Mouse (Mus musculus) heart, embryonic 15.5 days (tissue): ENCODE data around the gene Tmem234. TPM values are rescaled to one million over a fixed set of nuclear protein-coding genes. Genes with fewer than 3 reads are reported as not detected.

Experiments
- ATAC-seq: fragments of 200-750 bp; cut with Nextera tagmentation; replicated peaks from 2 replicates; pipeline ENCODE4 v1.8.0; 2017; ENCODE audit warnings: low read depth, moderate TSS enrichment; ENCODE audit not compliant: insufficient number of reproducible peaks, insufficient read depth, low FRiP score
- H3K27ac ChIP-seq: fragments of 300-500 bp; sonication (generic); 2 replicates; pipeline ENCODE4 v1.5.1; 2015; ENCODE audit warnings: mild to moderate bottlenecking, inconsistent platforms
- H3K27me3 ChIP-seq: fragments of 300-500 bp; sonication (generic); 2 replicates; pipeline ENCODE4 v1.6.1; 2015; ENCODE audit warnings: inconsistent platforms
- H3K36me3 ChIP-seq: fragments of 300-500 bp; sonication (generic); 2 replicates; pipeline ENCODE4 v1.6.1; 2015; ENCODE audit warnings: mild to moderate bottlenecking, inconsistent platforms
- H3K4me1 ChIP-seq: fragments of 300-500 bp; sonication (generic); replicated peaks from 2 replicates; pipeline ENCODE4 v1.6.1; 2015; ENCODE audit warnings: inconsistent platforms
- H3K4me2 ChIP-seq: fragments of 300-500 bp; sonication (generic); 2 replicates; pipeline ENCODE4 v1.6.1; 2015; ENCODE audit warnings: inconsistent platforms, mild to moderate bottlenecking, moderate library complexity
- H3K4me3 ChIP-seq: fragments of 300-500 bp; sonication (generic); 2 replicates; pipeline ENCODE4 v1.5.1; 2015; ENCODE audit warnings: mild to moderate bottlenecking, inconsistent platforms
- H3K9ac ChIP-seq: fragments of 300-500 bp; sonication (generic); 2 replicates; pipeline ENCODE4 v1.6.1; 2015; ENCODE audit warnings: mild to moderate bottlenecking, inconsistent platforms
- H3K9me3 ChIP-seq: fragments of 300-500 bp; sonication (generic); replicated peaks from 2 replicates; pipeline ENCODE4 v1.6.1; 2016; ENCODE audit warnings: inconsistent platforms
- WGBS: fragments of 180-500 bp; shearing (Covaris S2); methylation state at CpG from one replicate; pipeline ENCODE4 v1.1.7; 2015; ENCODE audit warnings: mixed read lengths; 5-methylcytosine and 5-hydroxymethylcytosine counted together
- polyA plus RNA-seq: library from polyadenylated mRNA; unstranded; fragments of >200 nt; fragmentation: Nextera tagmentation; extraction: Ambion mirVana; gene quantifications from 2 replicates; pipeline ENCODE4 v1.2.1, GENCODE M21; 2015

The Tmem234 gene
- polyA plus RNA-seq, 1 experiment from 2014 or later = 136 TPM

DNA sequence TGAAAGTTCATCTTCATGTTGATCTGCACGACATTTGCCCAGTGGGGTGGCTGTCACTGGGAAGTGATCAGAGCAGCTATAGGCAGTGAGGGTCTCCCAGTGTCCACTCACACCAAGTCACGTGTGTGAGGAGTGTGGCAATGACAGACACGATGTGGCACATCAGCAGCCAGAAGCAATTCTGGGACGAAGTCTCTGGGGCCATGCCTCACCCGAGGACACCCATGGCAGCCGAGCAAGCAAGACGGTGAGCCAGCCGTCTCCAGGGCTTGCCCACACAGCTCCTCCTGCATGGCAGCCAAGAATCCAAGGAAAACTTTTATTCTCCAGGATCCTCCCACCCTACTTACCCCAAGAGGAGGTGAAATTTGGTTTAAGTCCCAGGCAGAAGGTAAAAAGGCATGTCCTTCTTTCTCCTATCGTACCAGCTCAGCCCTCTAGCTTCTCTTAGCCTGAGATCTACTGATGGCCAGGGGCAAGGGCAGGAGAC is 15.4 kb downstream of the Tmem234 start:
- Histone ChIP-seq H3K27me3 (no peaks in the 10 kb centered on the region), H3K27ac (no peak overlapping the region), H3K9me3 (no peaks in the 10 kb centered on the region), H3K4me3 (no peak overlapping the region), H3K4me1 (peaks cover 33% of the 10 kb centered on the region), H3K36me3 (peaks cover 13% of the 10 kb centered on the region), H3K9ac (no peak overlapping the region), H3K4me2 (no peak overlapping the region)
- WGBS = 84% methylated on average over 9 of the region's 9 CpGs
- ATAC-seq = no peak

DNA sequence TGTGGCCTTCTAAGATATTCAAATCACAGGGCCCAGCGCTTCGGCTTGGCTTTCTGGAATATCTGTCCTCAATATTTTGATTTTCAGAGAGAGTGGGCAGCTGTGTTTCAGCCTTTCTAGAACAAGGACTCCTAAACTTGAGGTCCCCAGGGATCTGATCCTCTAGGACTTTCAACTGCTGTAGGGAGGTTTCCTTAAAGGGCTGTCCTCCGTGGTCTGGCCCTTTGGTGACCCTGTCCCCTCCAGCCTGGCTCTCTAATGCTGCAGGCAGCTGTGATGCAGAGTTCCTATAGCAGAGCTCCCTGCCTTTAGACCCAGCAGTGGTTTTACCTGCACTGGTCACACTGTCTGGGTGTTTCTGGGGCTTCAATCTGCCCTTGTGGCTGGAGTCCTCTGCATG is 16.2 kb downstream of the Tmem234 start:
- Histone ChIP-seq H3K4me1 (peaks cover 38% of the 10 kb centered on the region), H3K4me3 (no peak overlapping the region), H3K27ac (no peak overlapping the region), H3K27me3 (no peaks in the 10 kb centered on the region), H3K9ac (no peak overlapping the region), H3K36me3 (peaks cover 13% of the 10 kb centered on the region), H3K9me3 (no peaks in the 10 kb centered on the region), H3K4me2 (no peak overlapping the region)
- 93% methylated on average over 3 of the region's 3 CpGs for WGBS
- no peak for ATAC-seq

DNA sequence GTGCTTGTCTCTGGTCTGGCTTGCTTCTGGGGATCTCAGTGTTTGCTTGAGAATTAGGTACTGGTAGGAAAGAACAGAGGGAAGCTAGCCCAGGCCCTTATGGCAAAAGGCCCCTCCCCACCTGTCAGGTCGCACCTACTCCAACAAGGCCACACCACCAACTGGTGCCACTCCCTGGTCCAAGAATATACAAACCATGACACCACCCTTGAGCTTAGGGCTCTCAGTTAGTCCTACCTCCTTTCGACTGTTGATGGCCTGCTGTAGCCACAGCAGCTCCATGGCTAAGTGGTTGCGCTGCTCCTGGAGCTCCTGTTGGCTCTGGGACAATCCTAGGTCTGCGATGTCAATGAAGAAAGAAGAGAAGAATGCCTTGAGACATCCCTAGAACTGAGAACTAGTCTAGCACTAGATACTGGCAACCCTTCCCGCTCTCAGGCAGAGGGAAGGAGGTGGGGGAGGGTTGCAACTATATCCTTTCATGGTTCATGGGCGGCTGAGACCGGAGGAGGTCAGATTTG is 16.7 kb downstream of the Tmem234 start:
- no peak for ATAC-seq

DNA sequence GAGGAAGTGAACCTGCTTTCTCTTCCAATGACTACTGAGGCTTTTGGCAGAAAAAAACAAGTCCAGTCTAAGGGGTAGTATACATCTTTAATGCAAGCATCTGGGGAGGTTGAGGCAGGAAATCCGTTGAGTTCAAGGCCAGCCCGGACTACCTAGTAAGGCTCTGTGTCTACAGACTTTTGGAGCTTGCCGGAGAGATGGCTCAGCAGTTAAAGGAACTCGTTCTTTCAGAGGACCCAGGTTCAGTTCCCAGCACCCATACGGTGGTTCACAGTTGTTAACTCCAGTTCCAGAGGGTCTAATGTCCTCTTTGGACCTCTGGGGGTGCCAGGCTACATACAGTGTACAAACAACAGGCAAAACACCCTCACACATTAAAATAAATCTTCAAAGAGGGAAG is 17.6 kb downstream of the Tmem234 start:
- Histone ChIP-seq H3K4me3 (peak overlapping the region; percentile 69), H3K36me3 (peaks cover 13% of the 10 kb centered on the region), H3K4me1 (peaks cover 52% of the 10 kb centered on the region), H3K9ac (peak overlapping the region; percentile 81), H3K4me2 (peak overlapping the region; percentile 85), H3K9me3 (no peaks in the 10 kb centered on the region), H3K27me3 (no peaks in the 10 kb centered on the region), H3K27ac (no peak overlapping the region)
- no peak for ATAC-seq
- 93% methylated on average over 5 of the region's 5 CpGs for WGBS

More for the DNA sequence above, 16.7 kb downstream of the Tmem234 start:
- 91% methylated on average over 7 of the region's 7 CpGs for WGBS
- Histone ChIP-seq H3K9me3 (no peaks in the 10 kb centered on the region), H3K4me1 (peaks cover 44% of the 10 kb centered on the region), H3K4me3 (no peak overlapping the region), H3K27me3 (no peaks in the 10 kb centered on the region), H3K4me2 (no peak overlapping the region), H3K27ac (no peak overlapping the region), H3K9ac (no peak overlapping the region), H3K36me3 (peaks cover 13% of the 10 kb centered on the region)

GRCm38 (mm10) chr4:129618786-129619691 is 18.6 kb downstream of the Tmem234 start, which contains the start of gene Iqcc:
TSS of gene Iqcc (minus strand) at chr4:129619099.
- peak within 1 kb of the TSS; percentile 69 for H3K4me3 ChIP-seq
- ATAC-seq = peak; percentile 86
- 6% methylated on average over 44 of the region's 44 CpGs for WGBS

DNA sequence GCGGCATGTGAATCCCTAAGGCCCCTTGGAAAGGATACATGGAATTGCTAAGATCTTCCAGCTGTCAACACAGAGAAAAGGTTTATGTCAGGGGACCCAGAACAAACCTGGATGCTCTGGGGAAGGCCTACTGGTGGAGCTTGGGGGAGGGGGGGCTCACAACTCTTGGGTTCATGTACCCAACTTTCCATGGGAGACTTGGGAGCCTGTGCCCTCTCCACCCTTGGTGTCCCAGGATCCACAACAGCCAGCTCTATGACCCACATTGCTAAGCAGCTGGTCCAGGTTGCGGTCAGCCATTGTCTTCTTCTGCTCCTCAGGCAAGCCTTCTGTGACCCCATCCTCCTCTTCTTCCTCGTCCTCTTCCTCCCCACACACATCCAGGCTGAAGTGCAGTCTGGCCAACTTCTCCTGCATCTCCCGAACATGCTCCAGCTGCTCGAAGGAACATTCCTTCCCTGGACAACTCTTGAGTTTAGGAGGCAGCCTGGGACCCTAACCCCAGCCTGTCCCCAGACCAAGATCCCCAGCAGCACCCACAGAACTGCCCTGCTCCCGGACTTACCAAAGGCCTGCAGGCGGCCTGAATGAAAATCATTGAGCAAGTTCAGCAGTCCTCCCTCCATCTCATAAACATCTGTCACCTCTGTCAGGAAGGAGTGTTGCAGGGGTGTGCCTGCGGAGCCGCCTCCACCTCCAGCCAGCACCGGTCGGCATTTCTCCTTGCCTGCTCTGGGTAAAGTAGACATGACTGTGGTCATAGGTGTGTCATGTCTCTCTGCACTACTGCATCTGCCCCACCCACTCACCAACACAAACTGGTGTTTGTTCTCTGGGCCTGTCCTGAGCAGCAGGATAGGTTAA is 20.2 kb downstream of the Tmem234 start:
- ATAC-seq = no peak
- H3K4me3 ChIP-seq = peak overlapping the region; percentile 9; the same call in 1 of the 2 replicates
- H3K27me3 ChIP-seq = no peaks in the 10 kb centered on the region
- H3K36me3 ChIP-seq = peaks cover 12% of the 10 kb centered on the region
- no peaks in the 10 kb centered on the region for H3K9me3 ChIP-seq
- peak overlapping the region; percentile 78 for H3K27ac ChIP-seq
- H3K9ac ChIP-seq = peak overlapping the region; percentile 32; the same call in 1 of the 2 replicates
- peak overlapping the region; percentile 29 for H3K4me2 ChIP-seq
- 83% methylated on average over 11 of the region's 11 CpGs for WGBS
- peaks cover 56% of the 10 kb centered on the region for H3K4me1 ChIP-seq

More at GRCm38 (mm10) chr4:129618786-129619691, 18.6 kb downstream of the Tmem234 start, which contains the start of gene Iqcc:
- Histone ChIP-seq H3K4me2 (peak within 1 kb of the TSS; percentile 85), H3K9ac (peak within 1 kb of the TSS; percentile 81), H3K27me3 (no peaks in the 10 kb centered on the region), H3K27ac (peak within 1 kb of the TSS; percentile 85), H3K9me3 (no peaks in the 10 kb centered on the region), H3K4me1 (peaks cover 51% of the 10 kb centered on the region), H3K36me3 (peaks cover 13% of the 10 kb centered on the region)

DNA sequence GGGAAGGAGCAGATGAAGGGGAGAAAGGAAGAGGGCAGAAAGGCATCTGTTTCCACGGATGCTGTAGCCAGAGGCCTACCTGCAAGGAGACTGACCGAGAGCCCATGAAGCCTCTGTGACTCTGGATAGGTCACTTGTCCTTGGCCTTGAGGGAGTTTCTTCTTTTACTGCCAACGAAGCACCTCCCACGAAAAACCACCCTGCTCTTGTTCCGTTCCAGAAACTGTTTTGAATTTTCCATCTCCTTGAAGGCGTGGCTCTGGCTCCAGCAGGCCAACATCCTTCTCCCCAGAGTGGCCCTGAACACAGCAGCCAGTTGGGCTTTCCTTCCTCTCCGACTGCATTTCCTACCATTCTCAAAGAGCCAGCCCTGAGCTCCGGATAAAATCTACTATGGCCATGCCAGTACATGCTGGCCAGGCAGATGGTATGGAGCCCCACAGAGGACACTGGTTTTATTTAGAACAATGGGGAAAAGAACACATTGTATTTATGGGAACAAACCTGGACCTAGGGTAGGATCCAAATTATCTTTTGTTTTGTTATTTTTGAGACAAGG is 20.9 kb downstream of the Tmem234 start:
- H3K9ac ChIP-seq = peak overlapping the region; percentile 32; the same call in 1 of the 2 replicates
- peak overlapping the region; percentile 29 for H3K4me2 ChIP-seq
- peaks cover 5% of the 10 kb centered on the region for H3K36me3 ChIP-seq
- peaks cover 57% of the 10 kb centered on the region for H3K4me1 ChIP-seq
- peak overlapping the region; percentile 9; the same call in 1 of the 2 replicates for H3K4me3 ChIP-seq
- 0 out of 2 replicates have a peak, but pooled peaks have one; percentile 8 for ATAC-seq
- no peaks in the 10 kb centered on the region for H3K27me3 ChIP-seq
- WGBS = 65% methylated on average over 8 of the region's 8 CpGs
- peak overlapping the region; percentile 78 for H3K27ac ChIP-seq
- no peaks in the 10 kb centered on the region for H3K9me3 ChIP-seq

DNA sequence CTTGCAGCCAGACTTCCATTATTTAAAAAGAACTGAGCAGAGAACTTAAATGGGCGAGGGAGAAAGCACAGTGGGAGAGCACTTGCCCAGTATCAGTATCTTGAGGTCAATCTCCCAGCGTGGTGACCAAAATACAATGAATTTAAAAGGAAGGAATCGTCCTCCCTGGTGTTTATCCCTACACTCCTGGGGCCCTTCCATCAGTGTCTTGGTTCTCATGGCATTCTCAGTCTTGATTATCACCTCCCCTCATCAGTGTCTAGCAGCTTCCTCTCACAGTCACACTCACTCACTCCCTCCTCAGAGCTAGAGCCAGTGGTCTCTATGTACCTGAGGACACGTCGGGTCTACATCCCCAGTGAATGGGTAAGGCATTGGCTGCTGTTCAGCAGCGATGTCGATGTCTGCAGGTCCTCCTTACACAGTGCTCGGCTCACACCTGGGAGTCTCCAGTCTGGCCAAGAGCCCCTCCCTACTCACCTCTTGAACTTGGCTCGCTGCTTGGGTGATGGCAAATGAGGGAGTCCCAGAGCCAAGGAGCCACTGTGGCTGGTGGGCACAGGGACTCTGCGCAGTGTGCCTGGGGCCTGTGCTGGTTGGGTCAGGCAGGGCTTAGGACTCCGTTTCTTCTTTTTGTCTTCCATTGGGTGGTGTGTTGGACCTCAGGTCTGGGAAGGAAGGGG is 21.8 kb downstream of the Tmem234 start:
- Histone ChIP-seq H3K9ac (peak overlapping the region; percentile 84; the same call in 1 of the 2 replicates), H3K9me3 (no peaks in the 10 kb centered on the region), H3K4me2 (peak overlapping the region; percentile 87), H3K27ac (peak overlapping the region; percentile 78), H3K27me3 (no peaks in the 10 kb centered on the region), H3K4me1 (peaks cover 55% of the 10 kb centered on the region), H3K4me3 (peak overlapping the region; percentile 77; the same call in 1 of the 2 replicates), H3K36me3 (peaks cover 9% of the 10 kb centered on the region)
- no peak for ATAC-seq
- WGBS = 74% methylated on average over 11 of the region's 11 CpGs

GRCm38 (mm10) chr4:129622803-129623535 is 22.5 kb downstream of the Tmem234 start:
- no peak for ATAC-seq
- peaks cover 16% of the 10 kb centered on the region for H3K36me3 ChIP-seq
- H3K27ac ChIP-seq = peak overlapping the region; percentile 89
- H3K27me3 ChIP-seq = no peaks in the 10 kb centered on the region
- H3K4me1 ChIP-seq = peaks cover 48% of the 10 kb centered on the region
- H3K9me3 ChIP-seq = no peaks in the 10 kb centered on the region
- peak overlapping the region; percentile 84 for H3K9ac ChIP-seq
- H3K4me3 ChIP-seq = peak overlapping the region; percentile 77
- 16% methylated on average over 8 of the region's 8 CpGs for WGBS
- peak overlapping the region; percentile 87 for H3K4me2 ChIP-seq
